Mouse (Mus musculus) embryonic facial prominence, embryonic 11.5 days (tissue): ENCODE measurements around the gene Dlx3. TPM values are rescaled to one million over a fixed set of nuclear protein-coding genes. Genes with fewer than 3 reads are reported as not detected.

Source experiments
- polyA plus RNA-seq: library from polyadenylated mRNA; unstranded; fragments of >200 nt; fragmentation: Nextera tagmentation; extraction: Ambion mirVana; gene quantifications from 2 replicates; pipeline ENCODE4 v1.2.1, GENCODE M21; 2014

The Dlx3 gene
- polyA plus RNA-seq, 1 experiment from 2014 or later: 21.7 TPM

Other genes with a start within 250 kb of the Dlx3 start
- gene Col1a1, start 183.9 kb upstream of the Dlx3 start, polyA plus RNA-seq: 93.8 and 109 TPM in 2 replicates
- not detected in 2 replicates for gene Hils1, start 152.5 kb upstream of the Dlx3 start, polyA plus RNA-seq
- 0.38 and 0.84 TPM in 2 replicates for gene Sgca, start 143.8 kb upstream of the Dlx3 start, polyA plus RNA-seq
- gene Ppp1r9b, start 129.1 kb upstream of the Dlx3 start, polyA plus RNA-seq: 9.9 and 10.5 TPM in 2 replicates
- 31.1 and 33.9 TPM in 2 replicates for gene Samd14, start 110.2 kb upstream of the Dlx3 start, polyA plus RNA-seq
- gene Pdk2, start 78.8 kb upstream of the Dlx3 start, polyA plus RNA-seq: 15.5 and 17.0 TPM in 2 replicates
- gene Itga3, start 43.3 kb upstream of the Dlx3 start, polyA plus RNA-seq: 5.1 and 6.6 TPM in 2 replicates
- gene Dlx4, start 26.1 kb downstream of the Dlx3 start, polyA plus RNA-seq: 3.0 and 3.6 TPM in 2 replicates
- gene Tac4, start 141.4 kb downstream of the Dlx3 start, polyA plus RNA-seq: not detected in 2 replicates
- gene Kat7, start 190.1 kb downstream of the Dlx3 start, polyA plus RNA-seq: 81.9 and 87.9 TPM in 2 replicates
- gene Fam117a, start 216.9 kb downstream of the Dlx3 start, polyA plus RNA-seq: 14.1 and 15.0 TPM in 2 replicates